ENCODE assay signal across 1 mouse cellular context in the genomic region with DNA sequence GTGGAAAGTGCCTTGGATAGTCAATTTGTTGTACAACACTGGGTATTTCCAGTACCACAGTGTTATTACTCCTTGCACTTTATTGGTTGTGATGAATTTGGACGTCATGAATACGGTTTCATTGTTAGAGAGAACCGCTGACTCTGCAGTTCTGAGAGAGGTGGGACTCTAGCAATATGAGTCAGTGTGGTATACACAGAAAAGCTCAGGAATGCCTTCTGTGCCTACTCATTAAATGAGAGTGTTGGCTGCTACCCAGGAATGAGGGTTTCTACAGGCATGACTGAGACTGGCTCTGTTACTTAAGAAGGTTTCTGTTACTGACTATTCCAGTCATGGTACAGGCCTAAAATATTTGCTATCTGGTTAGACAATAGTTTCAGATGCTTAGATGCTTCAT.
TF ChIP-seq lines count a peak whose summit lies in the region.

No protein-coding gene starts in this region.

TF ChIP-seq in ES-E14, 5 proteins besides CTCF, POLR2A, EP300 and RAD21:
- no peak for TF ChIP-seq ZC3H11A (IDR thresholded peaks at IDR 0.05; ENCODE audit: borderline replicate concordance, low read depth, low read length)
- TF ChIP-seq ZNF384 (IDR thresholded peaks at IDR 0.05; ENCODE audit: low read depth, low read length) = no peak
- no peak for TF ChIP-seq CHD2 (IDR thresholded peaks at IDR 0.05; ENCODE audit: low read depth, low read length)
- no peak for TF ChIP-seq HCFC1 (IDR thresholded peaks at IDR 0.05; ENCODE audit: borderline replicate concordance, insufficient read depth, low read length)
- peak; percentile 74 for TF ChIP-seq MAFK (IDR thresholded peaks at IDR 0.05; ENCODE audit: insufficient read depth, low read depth, low read length)
